Comparison of ENCODE assay signal across 8 mouse cellular contexts in genomic region chr5:119691075-119691474, GRCm38 (mm10). TPM values are rescaled to one million over a fixed set of nuclear protein-coding genes. Genes with fewer than 3 reads are reported as not detected.
DNase-seq lines count a peak whose midpoint lies in the region; ATAC-seq lines count a peak whose summit lies in the region.

No protein-coding gene starts in this region.

- no peak overlapping the region for H3K4me2 ChIP-seq in kidney, embryonic 16.5 days (replicated peaks; ENCODE audit: low read depth, low read length)
- peak overlapping the region; percentile 39 for H3K4me2 ChIP-seq in limb, embryonic 13.5 days (replicated peaks)

- no peaks in the 10 kb centered on the region for H3K36me3 ChIP-seq in kidney, embryonic 16.5 days (ENCODE audit: insufficient read depth, low read length)
- no peaks in the 10 kb centered on the region for H3K36me3 ChIP-seq in limb, embryonic 13.5 days

- H3K27ac ChIP-seq in kidney, embryonic 16.5 days (ENCODE audit: low read length) = 0 out of 2 replicates have a peak overlapping the region, but pooled peaks have one; percentile 37
- no peak overlapping the region for H3K27ac ChIP-seq in limb, embryonic 13.5 days

- peaks cover 65% of the 10 kb centered on the region for H3K27me3 ChIP-seq in kidney, embryonic 16.5 days (ENCODE audit: insufficient read depth, low read length)
- H3K27me3 ChIP-seq in limb, embryonic 13.5 days = peaks cover 89% of the 10 kb centered on the region

- ATAC-seq in frontal cortex, adult (ENCODE audit: low TSS enrichment) = peak; percentile 69; the same call in 1 of the 2 replicates
- ATAC-seq in kidney, embryonic 16.5 days (ENCODE audit: low FRiP score, low TSS enrichment) = no peak
- no peak for ATAC-seq in limb, embryonic 13.5 days (ENCODE audit: low FRiP score, low read depth)
- ATAC-seq in erythroblast, adult 5-6 weeks (replicated peaks; ENCODE audit: low FRiP score, poor library complexity, severe bottlenecking) = no peak

- DNase-seq in urinary bladder, adult 2 months (ENCODE audit: low spot score) = peak; percentile 66
- DNase-seq in urinary bladder, postnatal 10 days (ENCODE audit: low spot score) = no peak
- DNase-seq in c-Kit-positive CD71-positive TER-119-positive erythroid progenitor cells, embryonic 14.5 days (ENCODE audit: low spot score) = peak; percentile 21
- DNase-seq in retina, postnatal 7 days (ENCODE audit: low read depth, low spot score) = peak; percentile 64

- WGBS in kidney, embryonic 16.5 days = 1% methylated on average over 13 of the region's 13 CpGs
- 0% methylated on average over 13 of the region's 13 CpGs for whole genome bisulfite sequencing in limb, embryonic 13.5 days

- H3K4me3 ChIP-seq in kidney, embryonic 16.5 days (ENCODE audit: low read length) = peak overlapping the region; percentile 17; the same call in 1 of the 2 replicates
- H3K4me3 ChIP-seq in limb, embryonic 13.5 days = no peak overlapping the region

- H3K9me3 ChIP-seq in kidney, embryonic 16.5 days (ENCODE audit: low read length) = no peaks in the 10 kb centered on the region
- no peaks in the 10 kb centered on the region for H3K9me3 ChIP-seq in limb, embryonic 13.5 days

- H3K4me1 ChIP-seq in kidney, embryonic 16.5 days (ENCODE audit: insufficient read depth, low read length) = peaks cover 10% of the 10 kb centered on the region
- H3K4me1 ChIP-seq in limb, embryonic 13.5 days = peaks cover 36% of the 10 kb centered on the region

- H3K9ac ChIP-seq in kidney, embryonic 16.5 days (replicated peaks; ENCODE audit: low read length) = peak overlapping the region; percentile 35
- H3K9ac ChIP-seq in limb, embryonic 13.5 days = no peak overlapping the region; the same call in 1 of the 2 replicates

RNA-seq across cellular contexts. Expression of gene Tbx3, which starts 20.6 kb away (rescaled TPM):
- polyA plus RNA-seq in urinary bladder, adult 2 months (2012; rRNA removed) = 40.4 and 54.3 TPM in 2 replicates
- polyA plus RNA-seq in kidney, embryonic 16.5 days (2015; fragmentation: Nextera tagmentation; extraction: Ambion mirVana) = 52.6 and 60.5 TPM in 2 replicates
- 29.9 and 43.9 TPM in 2 replicates for polyA plus RNA-seq in limb, embryonic 13.5 days (2015; fragmentation: Nextera tagmentation; extraction: Ambion mirVana)
- total RNA-seq in erythroblast, adult 5-6 weeks (2015; ENCODE audit: low replicate concordance) = not detected in 2 replicates
- total RNA-seq in erythroblast, adult 5-6 weeks (2017; ENCODE audit: low replicate concordance) = not detected in 2 replicates
